Mouse (Mus musculus): Measurements from ENCODE around the gene Hk2.

Gene Hk2

GRCm38 (mm10) chr6:82774321-82774764, at the start of gene Hk2:
Gene Hk2 (minus strand): TSS chr6:82774454.
- peak; percentile 97 for DNase-seq (ENCODE audit: low read depth)

- peak; percentile 82 for DNase-seq (ENCODE audit: low read depth)
Observed at GRCm38 (mm10) chr6:82821758-82822253, 47.6 kb upstream of the Hk2 start.

- no peak for DNase-seq (ENCODE audit: low read depth)
Observed at GRCm38 (mm10) chr6:82820716-82821115, 46.5 kb upstream of the Hk2 start.

- peak; percentile 77 for DNase-seq (ENCODE audit: low read depth)
Observed at GRCm38 (mm10) chr6:82814821-82815220, 40.6 kb upstream of the Hk2 start.

GRCm38 (mm10) chr6:82807984-82808700, 33.9 kb upstream of the Hk2 start:
- DNase-seq (ENCODE audit: low read depth) = no peak

- no peak for DNase-seq (ENCODE audit: low read depth)
Observed at GRCm38 (mm10) chr6:82806971-82807370, 32.7 kb upstream of the Hk2 start.

- no peak for DNase-seq (ENCODE audit: low read depth)
Observed at GRCm38 (mm10) chr6:82806503-82806902, 32.2 kb upstream of the Hk2 start.

GRCm38 (mm10) chr6:82805894-82806293, 31.6 kb upstream of the Hk2 start:
- no peak for DNase-seq (ENCODE audit: low read depth)

- peak; percentile 44 for DNase-seq (ENCODE audit: low read depth)
Observed at GRCm38 (mm10) chr6:82804984-82805383, 30.7 kb upstream of the Hk2 start.

GRCm38 (mm10) chr6:82798202-82798737, 24.0 kb upstream of the Hk2 start:
- DNase-seq (ENCODE audit: low read depth) = no peak

- DNase-seq (ENCODE audit: low read depth) = peak; percentile 70
Observed at GRCm38 (mm10) chr6:82797300-82797839, 23.1 kb upstream of the Hk2 start.

GRCm38 (mm10) chr6:82790864-82791263, 16.6 kb upstream of the Hk2 start:
- DNase-seq (ENCODE audit: low read depth) = no peak

GRCm38 (mm10) chr6:82783906-82784305, 9.7 kb upstream of the Hk2 start:
- DNase-seq (ENCODE audit: low read depth) = no peak

GRCm38 (mm10) chr6:82780802-82781393, 6.6 kb upstream of the Hk2 start:
- no peak for DNase-seq (ENCODE audit: low read depth)

- peak; percentile 52 for DNase-seq (ENCODE audit: low read depth)
Observed at GRCm38 (mm10) chr6:82780369-82780768, 6.1 kb upstream of the Hk2 start.

- no peak for DNase-seq (ENCODE audit: low read depth)
Observed at GRCm38 (mm10) chr6:82777124-82777654, 2.9 kb upstream of the Hk2 start.

- DNase-seq (ENCODE audit: low read depth) = no peak
Observed at GRCm38 (mm10) chr6:82775386-82775785, 1.1 kb upstream of the Hk2 start.

GRCm38 (mm10) chr6:82773261-82774131, 758 bp downstream of the Hk2 start:
- DNase-seq (ENCODE audit: low read depth) = peak; percentile 85

- peak; percentile 52 for DNase-seq (ENCODE audit: low read depth)
Observed at GRCm38 (mm10) chr6:82772451-82773101, 1.7 kb downstream of the Hk2 start.

GRCm38 (mm10) chr6:82771981-82772409, 2.3 kb downstream of the Hk2 start:
- peak; percentile 83 for DNase-seq (ENCODE audit: low read depth)

- DNase-seq (ENCODE audit: low read depth) = no peak
Observed at GRCm38 (mm10) chr6:82771059-82771458, 3.2 kb downstream of the Hk2 start.
